Mouse (Mus musculus) right cerebral cortex, postnatal 10 days (tissue): ENCODE results near the gene Dcdc2a.

Experiments used
- DNase-seq, 2 experiments: peaks; one replicate each; pipeline ENCODE4 v3.0.0; 2021; ENCODE audit warnings: low spot score in 2 of 2

Dcdc2a gene

GRCm38 (mm10) chr13:25055873-25056667, at the start of gene Dcdc2a:
TSS of gene Dcdc2a (plus strand) at chr13:25056004.
- peak; percentile 34 to 43 for DNase-seq

GRCm38 (mm10) chr13:25007115-25007514, 48.7 kb upstream of the Dcdc2a start:
- peak; percentile 45 to 59 for DNase-seq

- DNase-seq: peak in 1 of 2 experiments; percentile 23
Measured at GRCm38 (mm10) chr13:25018316-25018715, 37.5 kb upstream of the Dcdc2a start.

- peak; percentile 90 to 92 for DNase-seq
Measured at GRCm38 (mm10) chr13:25019793-25020539, 35.8 kb upstream of the Dcdc2a start, which contains the start of gene Mrs2. TSS of gene Mrs2 (minus strand) at chr13:25020379.

- peak in 1 of 2 experiments; percentile 12 for DNase-seq
Measured at GRCm38 (mm10) chr13:25020540-25020892, 35.3 kb upstream of the Dcdc2a start.

GRCm38 (mm10) chr13:25022386-25022785, 33.4 kb upstream of the Dcdc2a start:
- peak in 1 of 2 experiments; percentile 12 for DNase-seq

GRCm38 (mm10) chr13:25023129-25023528, 32.7 kb upstream of the Dcdc2a start:
- DNase-seq: no peak

- DNase-seq: peak in 1 of 2 experiments; percentile 54
Measured at GRCm38 (mm10) chr13:25024655-25025054, 31.1 kb upstream of the Dcdc2a start.

- no peak for DNase-seq
Measured at GRCm38 (mm10) chr13:25026409-25027113, 29.2 kb upstream of the Dcdc2a start.

- no peak for DNase-seq
Measured at GRCm38 (mm10) chr13:25027114-25027425, 28.7 kb upstream of the Dcdc2a start.

GRCm38 (mm10) chr13:25039488-25039887, 16.3 kb upstream of the Dcdc2a start:
- DNase-seq: no peak

- no peak for DNase-seq
Measured at GRCm38 (mm10) chr13:25052671-25053070, 3.1 kb upstream of the Dcdc2a start.

- DNase-seq: peak; percentile 83 to 86
Measured at GRCm38 (mm10) chr13:25055111-25055554, 671 bp upstream of the Dcdc2a start.

GRCm38 (mm10) chr13:25066659-25067058, 10.9 kb downstream of the Dcdc2a start:
- no peak for DNase-seq

GRCm38 (mm10) chr13:25067183-25067582, 11.4 kb downstream of the Dcdc2a start:
- no peak for DNase-seq

- no peak for DNase-seq
Measured at GRCm38 (mm10) chr13:25069765-25070164, 14.0 kb downstream of the Dcdc2a start.

- DNase-seq: no peak
Measured at GRCm38 (mm10) chr13:25070791-25071190, 15.0 kb downstream of the Dcdc2a start.

- DNase-seq: no peak
Measured at GRCm38 (mm10) chr13:25077262-25077661, 21.5 kb downstream of the Dcdc2a start.

GRCm38 (mm10) chr13:25083144-25083572, 27.4 kb downstream of the Dcdc2a start:
- peak in 1 of 2 experiments; percentile 20 for DNase-seq

GRCm38 (mm10) chr13:25085147-25085546, 29.3 kb downstream of the Dcdc2a start:
- no peak for DNase-seq

GRCm38 (mm10) chr13:25091347-25091746, 35.5 kb downstream of the Dcdc2a start:
- DNase-seq: no peak

- DNase-seq: no peak
Measured at GRCm38 (mm10) chr13:25093776-25094175, 38.0 kb downstream of the Dcdc2a start.
